Mouse (Mus musculus) layer of hippocampus, adult 2 months (tissue): ENCODE measurements around the gene Ptrh2. TPM values are rescaled to one million over a fixed set of nuclear protein-coding genes. Genes with fewer than 3 reads are reported as not detected.

ENCODE experiments used
- DNase-seq, 2 experiments: peaks; one replicate each; pipeline ENCODE4 v3.0.0; 2022; ENCODE audit warnings: low spot score in 2 of 2
- H3K27ac ChIP-seq: fragments of 200-600 bp; 2 replicates; pipeline ENCODE4 v1.8.1; 2022
- H3K4me3 ChIP-seq: fragments of 200-600 bp; 2 replicates; pipeline ENCODE4 v1.8.1; 2022; ENCODE audit warnings: mild to moderate bottlenecking
- CTCF ChIP-seq: fragments of 200-600 bp; conservative IDR thresholded peaks from 2 replicates; pipeline ENCODE4 v1.8.1; 2022; ENCODE audit warnings: antibody characterized with exemption, mild to moderate bottlenecking, moderate library complexity
- long read RNA-seq, 2 experiments: library from polyadenylated mRNA; stranded (forward); transcript quantifications; one replicate each; pipeline ENCODE4 v2.0.0; 2021; ENCODE audit warnings: borderline mapping rate in 2 of 2
- total RNA-seq, 2 experiments: library from RNA; stranded (reverse); gene quantifications; 2 replicates each; pipeline ENCODE4 v1.2.3; 2021

Ptrh2 gene
- 10 to 100 TPM in 1 of 2 experiments, 1 to 10 TPM in 1; 9.0 to 10.1 TPM for total RNA-seq
- long read RNA-seq, experiment 1, transcript Ptrh2-202 (2 exons, 3,038 nt) = major isoform, 11 of 13 reads
- long read RNA-seq, experiment 1, partial matches to known transcripts = 0 of 13 reads
- long read RNA-seq, experiment 1, other reads (novel, unspliced or antisense) = 2 of 13 reads
- long read RNA-seq, experiment 2, transcript Ptrh2-202 (2 exons, 3,038 nt) = major isoform, 19 of 28 reads
- long read RNA-seq, experiment 2, partial matches to known transcripts = 5 of 28 reads
- long read RNA-seq, experiment 2, other reads (novel, unspliced or antisense) = 4 of 28 reads

GRCm38 (mm10) chr11:86683395-86684125 lies at the start of gene Ptrh2, which contains the start of gene Vmp1:
Gene Ptrh2, plus strand, starts transcription at chr11:86683985.
Gene Vmp1, minus strand, starts transcription at chr11:86683836.
- TF ChIP-seq CTCF = no peak
- peak within 1 kb of the TSS; percentile 84 for H3K27ac ChIP-seq
- peak within 1 kb of the TSS; percentile 98 for H3K4me3 ChIP-seq
- peak; percentile 88 to 91 for DNase-seq

- no peak for DNase-seq
- H3K27ac ChIP-seq = no peak overlapping the region
- TF ChIP-seq CTCF = no peak
- H3K4me3 ChIP-seq = no peak overlapping the region
These were observed 49.4 kb upstream of the Ptrh2 start for GRCm38 (mm10) chr11:86634396-86634795.

- H3K4me3 ChIP-seq = no peak overlapping the region
- H3K27ac ChIP-seq = no peak overlapping the region
- no peak for DNase-seq
- TF ChIP-seq CTCF = no peak
These were observed 46.1 kb upstream of the Ptrh2 start for GRCm38 (mm10) chr11:86637697-86638096.

DNA sequence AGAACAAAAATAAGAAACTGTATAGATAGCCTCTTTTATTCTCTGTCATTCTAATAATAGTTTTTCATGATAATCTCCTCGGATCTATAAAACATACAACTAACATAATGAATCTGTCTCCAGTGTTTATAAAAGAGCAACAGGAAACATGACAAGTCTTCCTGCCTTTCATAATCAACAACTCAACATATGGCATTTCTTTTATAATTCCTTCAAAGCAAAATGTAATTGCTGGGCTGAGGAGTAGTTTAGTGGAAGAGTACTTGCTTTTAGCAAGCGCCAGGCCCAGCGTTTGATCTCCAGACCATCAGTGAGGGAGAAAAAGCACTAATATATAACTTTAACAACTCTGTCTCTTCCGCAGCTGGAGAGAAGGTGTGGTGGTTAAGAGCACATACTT lies 42.1 kb upstream of the Ptrh2 start:
- H3K27ac ChIP-seq = no peak overlapping the region
- no peak overlapping the region for H3K4me3 ChIP-seq
- TF ChIP-seq CTCF = no peak
- no peak for DNase-seq

DNA sequence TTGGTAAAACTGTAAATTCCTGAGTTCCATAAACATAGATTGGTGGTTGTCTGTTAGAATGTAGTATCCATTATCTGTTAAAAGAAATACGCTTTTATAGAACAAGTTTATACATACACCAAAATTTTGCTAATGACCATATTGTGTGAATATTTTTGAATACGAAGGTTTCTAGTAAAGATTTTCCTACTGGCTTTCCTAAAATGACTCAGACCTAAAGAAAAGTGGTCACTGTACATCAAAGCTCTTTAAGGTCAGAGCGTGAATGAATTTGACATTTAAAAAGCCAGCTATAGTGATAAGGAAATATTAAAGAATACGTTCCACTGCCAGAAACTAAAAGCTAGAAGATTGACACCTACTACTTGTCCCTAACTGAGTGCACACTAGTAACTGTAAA lies 39.2 kb upstream of the Ptrh2 start:
- no peak for TF ChIP-seq CTCF
- H3K27ac ChIP-seq = no peak overlapping the region
- no peak overlapping the region for H3K4me3 ChIP-seq
- no peak for DNase-seq

DNA sequence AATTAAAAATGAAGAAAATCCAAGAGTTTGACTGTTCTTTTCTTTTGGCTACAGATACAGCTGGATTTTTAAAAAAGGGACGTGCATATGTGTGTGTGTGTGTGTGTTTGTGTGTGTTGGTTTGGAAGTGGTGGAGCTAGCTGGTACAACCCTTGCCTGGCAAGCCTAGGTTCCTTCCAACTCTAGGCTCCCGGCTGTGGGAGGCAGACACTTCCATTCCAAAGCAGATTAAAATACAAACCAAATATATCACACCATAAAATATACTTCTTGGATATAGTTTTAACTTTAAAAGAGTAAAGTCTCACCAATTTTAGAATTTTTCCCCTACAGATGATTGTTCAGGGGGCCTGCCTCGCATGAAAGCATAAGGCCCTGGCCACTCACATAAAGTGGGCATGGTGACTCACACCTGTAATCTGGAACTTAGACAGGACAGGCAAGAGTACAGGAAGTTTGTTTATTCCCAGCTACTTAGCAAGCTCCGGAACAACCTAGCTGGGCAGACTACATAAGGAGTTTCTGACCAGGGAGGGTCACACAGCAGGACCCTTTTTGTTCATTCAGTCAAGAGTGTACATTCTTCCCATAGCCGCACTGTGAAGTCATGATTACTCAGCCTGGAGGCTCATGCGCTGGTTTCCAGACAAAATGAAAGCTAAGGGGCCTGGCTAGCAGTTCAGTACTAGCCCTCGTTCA lies 37.5 kb upstream of the Ptrh2 start:
- DNase-seq = no peak
- no peak overlapping the region for H3K4me3 ChIP-seq
- TF ChIP-seq CTCF = no peak
- no peak overlapping the region for H3K27ac ChIP-seq

- Histone ChIP-seq H3K27ac (no peak overlapping the region), H3K4me3 (no peak overlapping the region)
- no peak for DNase-seq
- TF ChIP-seq CTCF = no peak
These were observed 36.8 kb upstream of the Ptrh2 start for GRCm38 (mm10) chr11:86646885-86647459.

DNA sequence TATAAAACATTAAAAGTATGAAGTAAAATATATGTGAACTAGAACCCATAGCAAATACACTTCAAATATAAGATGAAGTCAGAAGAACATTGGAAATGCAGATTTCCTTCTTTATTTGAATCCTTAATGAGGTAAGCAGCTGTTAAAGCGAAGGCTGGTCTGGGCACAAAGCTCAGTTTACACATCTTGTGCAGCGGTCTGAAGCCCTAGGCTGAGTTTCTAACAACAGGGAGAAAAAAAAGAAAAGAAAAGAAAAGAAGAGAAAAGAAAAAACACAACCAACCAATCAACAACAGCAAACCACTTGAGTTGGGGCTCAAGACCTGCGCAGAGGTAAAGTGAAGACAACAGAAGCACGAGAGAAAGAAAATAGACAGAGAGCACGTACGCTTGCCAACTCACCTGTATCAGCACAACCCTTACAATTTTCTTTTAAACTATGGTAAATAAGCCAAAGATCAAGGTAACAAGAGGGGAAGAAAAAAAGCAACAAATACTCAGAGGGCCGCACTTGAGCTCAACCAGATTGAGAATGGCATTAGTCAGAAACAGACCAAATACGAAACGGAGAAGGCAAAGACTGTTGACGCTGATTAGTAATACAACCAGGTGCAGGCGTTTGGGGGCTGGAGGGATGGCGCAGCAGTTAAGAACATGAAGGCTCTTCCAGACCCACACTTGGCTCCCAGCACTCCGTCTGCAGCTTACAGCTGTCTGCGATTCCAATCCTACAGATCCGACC lies 35.9 kb upstream of the Ptrh2 start:
- DNase-seq = no peak
- TF ChIP-seq CTCF = no peak
- H3K4me3 ChIP-seq = no peak overlapping the region
- no peak overlapping the region for H3K27ac ChIP-seq

- Histone ChIP-seq H3K27ac (no peak overlapping the region), H3K4me3 (no peak overlapping the region)
- no peak for DNase-seq
- TF ChIP-seq CTCF = no peak
These were observed 34.2 kb upstream of the Ptrh2 start for GRCm38 (mm10) chr11:86649542-86649941.

- Histone ChIP-seq H3K4me3 (no peak overlapping the region), H3K27ac (no peak overlapping the region)
- no peak for DNase-seq
- no peak for TF ChIP-seq CTCF
These were observed 33.1 kb upstream of the Ptrh2 start for GRCm38 (mm10) chr11:86650676-86651075.

- Histone ChIP-seq H3K4me3 (no peak overlapping the region), H3K27ac (no peak overlapping the region)
- DNase-seq = no peak
- no peak for TF ChIP-seq CTCF
These were observed 31.2 kb upstream of the Ptrh2 start for GRCm38 (mm10) chr11:86652578-86652979.

- Histone ChIP-seq H3K4me3 (no peak overlapping the region), H3K27ac (no peak overlapping the region)
- DNase-seq = peak; percentile 42 to 69
- TF ChIP-seq CTCF = peak; percentile 97
These were observed 30.3 kb upstream of the Ptrh2 start for GRCm38 (mm10) chr11:86653446-86653845.
